Mouse (Mus musculus): ENCODE data around the gene Zfp148.

GRCm38 (mm10) chr16:33387420-33387819 lies 6.8 kb downstream of the Zfp148 start:
- TF ChIP-seq GATA1 (IDR thresholded peaks at IDR 0.05; ENCODE audit: low read depth, low read length) (no peak), CTCF (IDR thresholded peaks at IDR 0.05 in 2 of 3, conservative IDR thresholded peaks at IDR 0.05 in 1 of 3; ENCODE audit: control insufficient read depth in 1 of 3, insufficient read depth in 1 of 3, low read depth in 2 of 3, low read length in 3 of 3, poor library complexity in 1 of 3, severe bottlenecking in 1 of 3) (no peak), KAT2A (conservative IDR thresholded peaks at IDR 0.05; ENCODE audit: low read depth, low read length) (no peak), TAL1 (IDR thresholded peaks at IDR 0.05; ENCODE audit: low read length) (no peak), ZC3H11A (IDR thresholded peaks at IDR 0.05; ENCODE audit: low read depth, low read length) (no peak), POLR2AphosphoS5 (IDR thresholded peaks at IDR 0.05; ENCODE audit: borderline replicate concordance, low read depth, low read length) (no peak), ZMIZ1 (IDR thresholded peaks at IDR 0.05; ENCODE audit: low read depth, low read length) (no peak), USF2 (IDR thresholded peaks at IDR 0.05; ENCODE audit: borderline replicate concordance in 1 of 2, insufficient read depth in 1 of 2, low read depth in 1 of 2, low read length in 2 of 2) (no peak), RCOR1 (IDR thresholded peaks at IDR 0.05; ENCODE audit: low read depth, low read length) (no peak), MXI1 (IDR thresholded peaks at IDR 0.05; ENCODE audit: low read depth, low read length) (no peak), POLR2A (IDR thresholded peaks at IDR 0.05; ENCODE audit: control insufficient read depth in 1 of 2, insufficient read depth in 1 of 2, low read depth in 1 of 2, low read length in 2 of 2, poor library complexity in 1 of 2) (no peak), TCF12 (IDR thresholded peaks at IDR 0.05; ENCODE audit: low read depth, low read length) (no peak), MAX (IDR thresholded peaks at IDR 0.05; ENCODE audit: low read length) (no peak), ETS1 (IDR thresholded peaks at IDR 0.05; ENCODE audit: low read depth, low read length) (no peak)

All from MEL (cell line).